Mouse (Mus musculus) cerebellum, postnatal 36 days (tissue): ENCODE measurements at regions not wholly inside any gene's neighbourhood (a gene's known extent, or its start where the extent isn't known, plus 50 kb on each side); places are given as distances from the start of the nearest gene placed in this dataset.

Source experiments
- DNase-seq, 2 experiments: peaks; one replicate each; pipeline ENCODE4 v3.0.0; 2021 to 2022; ENCODE audit warnings: mixed read lengths in 2 of 2

DNA sequence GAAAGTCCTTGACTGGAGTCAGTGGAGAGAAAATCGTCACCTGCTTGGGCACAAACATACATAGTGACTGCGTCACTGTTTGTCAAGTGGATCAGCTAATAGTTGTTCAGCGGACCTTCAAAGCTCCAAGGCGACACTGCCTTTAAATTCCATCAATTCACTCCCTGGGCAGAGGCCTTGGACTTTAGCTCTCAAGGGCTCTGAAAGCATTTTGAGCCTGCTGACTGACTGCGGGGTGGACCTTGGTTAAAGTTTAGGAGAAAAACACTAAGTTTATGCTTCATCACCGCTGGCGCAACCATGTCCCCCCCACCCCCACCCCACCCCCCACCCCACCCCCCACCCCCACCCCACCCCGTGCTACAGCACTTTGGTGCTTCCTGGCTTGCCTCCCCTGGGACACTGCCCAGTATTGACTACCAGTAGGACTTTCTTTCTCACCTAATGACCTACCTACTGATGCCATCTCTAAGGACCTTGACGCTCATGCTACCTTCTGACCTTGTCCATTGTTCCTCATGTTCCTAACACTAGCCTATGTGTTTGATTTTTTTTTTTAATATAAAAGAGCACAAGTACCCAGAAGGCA, 1132.3 kb downstream of the Gsdmc2 start:
- DNase-seq = no peak

DNA sequence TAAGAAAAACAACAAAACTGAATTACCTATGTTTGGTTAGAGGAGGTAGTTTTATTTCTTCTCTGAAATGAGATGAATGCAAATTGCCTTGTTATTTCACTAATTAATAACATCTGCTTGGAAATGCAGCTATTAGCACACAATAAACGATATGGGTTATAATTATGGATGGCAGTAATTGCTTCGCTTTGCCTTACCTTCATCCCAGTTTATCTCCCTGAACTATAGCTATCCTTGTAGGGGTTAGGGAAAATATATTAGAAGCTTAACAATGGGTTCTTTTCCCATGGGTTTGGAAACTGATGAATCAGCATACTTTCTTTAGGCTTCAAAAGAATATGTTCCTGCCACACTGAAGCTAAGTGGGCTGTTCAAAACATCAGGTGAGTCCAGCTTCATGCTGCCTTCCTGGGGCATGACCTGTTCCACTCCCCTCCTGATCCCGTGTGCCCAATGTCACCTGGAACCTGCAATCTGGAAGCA, 1132.9 kb downstream of the Gsdmc2 start:
- DNase-seq = no peak

- peak; percentile 15 for DNase-seq
These were observed 1135.4 kb downstream of the Gsdmc2 start for GRCm38 (mm10) chr15:62709546-62709945.

DNA sequence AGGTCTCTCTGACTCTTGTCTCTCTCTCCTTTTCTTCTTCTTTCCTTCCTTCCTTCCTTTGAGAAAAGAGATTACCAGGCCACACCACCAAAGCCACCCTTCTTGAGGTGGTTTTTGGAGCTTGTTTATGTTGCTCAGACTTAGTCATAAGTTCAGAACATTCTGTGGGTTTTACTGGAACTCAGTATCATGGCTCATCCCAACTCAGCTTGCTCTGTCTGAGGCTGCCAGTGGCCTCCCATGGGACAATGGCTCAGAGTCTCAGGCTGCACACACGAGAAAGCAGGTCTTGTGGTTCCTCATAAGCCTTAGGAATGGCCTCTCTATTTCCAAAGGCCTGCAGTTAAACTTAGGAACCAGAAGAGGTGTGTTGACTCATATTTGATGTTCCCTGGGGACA, 1146.4 kb downstream of the Gsdmc2 start:
- DNase-seq = no peak

GRCm38 (mm10) chr15:62694734-62695133, 1150.2 kb downstream of the Gsdmc2 start:
- no peak for DNase-seq

- no peak for DNase-seq
These were observed 1151.3 kb downstream of the Gsdmc2 start for GRCm38 (mm10) chr15:62693671-62694070.

DNA sequence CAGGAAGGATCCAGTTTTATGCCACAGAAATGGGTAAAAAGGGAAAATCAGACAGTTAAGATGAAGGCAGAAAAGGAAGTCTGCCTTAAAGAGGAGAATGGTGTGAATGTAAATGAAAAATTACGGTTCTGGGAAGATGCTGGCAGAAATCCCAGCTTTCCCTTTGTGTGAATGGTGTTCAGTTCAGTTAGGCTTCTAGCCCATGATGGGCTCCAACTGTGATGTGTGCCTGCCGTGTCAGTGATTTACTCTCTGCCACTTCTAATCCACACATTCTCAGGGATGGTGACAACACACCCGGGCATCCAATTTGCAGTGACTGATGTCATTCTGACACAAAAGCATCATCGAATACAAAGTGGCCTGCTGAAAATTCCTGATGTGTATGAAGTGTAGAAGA, 1171.6 kb downstream of the Gsdmc2 start:
- DNase-seq = no peak

DNA sequence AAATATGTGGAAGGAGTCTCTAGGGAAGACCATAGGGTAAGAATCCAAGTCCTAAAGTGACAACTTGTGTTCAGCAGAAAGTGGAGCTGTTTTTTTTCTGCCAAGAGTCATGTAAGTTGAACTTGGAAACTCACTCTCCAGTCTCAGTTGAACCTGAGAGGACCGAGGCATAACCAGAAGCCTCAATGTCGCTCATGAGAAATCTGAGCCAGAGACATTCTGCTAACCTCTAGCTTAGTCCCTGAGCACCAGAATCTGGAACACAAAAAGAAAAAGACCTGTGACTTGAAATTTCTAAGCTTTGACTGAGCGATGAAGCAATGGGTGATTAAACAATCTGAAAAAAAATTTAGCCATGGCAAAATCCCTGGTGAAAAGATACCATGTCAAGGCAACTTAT, 1175.0 kb downstream of the Gsdmc2 start:
- no peak for DNase-seq

DNA sequence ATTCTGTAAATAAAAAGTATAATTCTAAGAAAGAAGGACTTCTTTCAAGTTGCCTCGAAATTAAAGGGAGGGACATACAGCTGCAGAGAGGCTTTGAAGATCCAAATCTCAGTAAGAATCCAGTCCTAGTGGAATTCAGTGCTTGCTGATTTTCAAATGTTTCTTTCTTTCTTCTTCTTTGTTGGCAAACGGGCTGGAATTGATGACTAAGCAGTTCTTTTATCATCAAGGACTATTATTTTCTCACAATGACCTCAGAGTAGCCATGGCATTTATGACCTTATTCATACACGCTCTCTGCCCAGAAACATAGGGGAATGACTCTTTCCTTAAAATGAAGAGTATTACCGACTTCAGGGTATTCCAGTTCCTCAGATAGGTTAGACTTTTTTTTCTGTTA, 1185.9 kb downstream of the Gsdmc2 start:
- DNase-seq = no peak

GRCm38 (mm10) chr15:62658695-62659094, 1186.3 kb downstream of the Gsdmc2 start:
- no peak for DNase-seq

GRCm38 (mm10) chr15:62646476-62647168, 1198.4 kb downstream of the Gsdmc2 start:
- no peak for DNase-seq

DNA sequence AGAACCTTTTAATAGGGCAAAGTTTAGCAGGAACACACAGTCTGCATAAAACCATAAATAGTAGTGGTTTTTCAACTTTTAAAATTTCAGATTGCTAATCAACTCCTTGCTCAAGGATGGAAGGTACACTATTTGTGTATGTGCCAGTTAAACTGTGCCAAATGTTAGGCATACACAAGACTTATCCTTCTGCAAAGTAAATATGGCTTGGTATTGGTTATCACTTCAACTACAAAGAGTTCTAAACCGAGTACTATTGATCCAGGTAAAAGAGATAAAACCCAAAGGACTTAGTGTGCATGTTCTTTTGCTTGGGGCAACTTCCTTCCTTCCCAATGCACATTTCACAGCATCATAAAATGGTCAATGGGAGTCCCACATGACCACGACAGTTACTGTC, 1200.2 kb downstream of the Gsdmc2 start:
- DNase-seq = no peak

DNA sequence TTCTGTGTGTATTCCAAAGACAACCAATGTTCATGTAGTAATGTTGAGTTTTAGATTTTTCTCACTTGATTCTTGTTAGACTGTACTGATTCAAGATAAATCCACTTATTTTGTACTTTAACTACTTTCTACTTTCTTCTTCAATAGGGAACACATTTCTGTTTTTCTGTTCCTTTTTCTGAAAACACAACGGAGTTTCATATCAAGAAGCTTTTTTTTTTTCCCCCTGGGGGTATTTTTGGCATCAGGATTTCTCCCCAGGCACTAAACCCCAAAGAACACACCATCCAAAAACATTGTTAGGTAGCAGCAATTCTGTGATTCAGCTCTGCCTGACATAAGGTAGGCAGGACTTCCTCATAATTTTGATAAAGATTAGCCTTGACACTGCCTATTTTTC, 1200.7 kb downstream of the Gsdmc2 start:
- DNase-seq = no peak

- DNase-seq = no peak
These were observed 1203.8 kb downstream of the Gsdmc2 start for GRCm38 (mm10) chr15:62641051-62641710.

DNA sequence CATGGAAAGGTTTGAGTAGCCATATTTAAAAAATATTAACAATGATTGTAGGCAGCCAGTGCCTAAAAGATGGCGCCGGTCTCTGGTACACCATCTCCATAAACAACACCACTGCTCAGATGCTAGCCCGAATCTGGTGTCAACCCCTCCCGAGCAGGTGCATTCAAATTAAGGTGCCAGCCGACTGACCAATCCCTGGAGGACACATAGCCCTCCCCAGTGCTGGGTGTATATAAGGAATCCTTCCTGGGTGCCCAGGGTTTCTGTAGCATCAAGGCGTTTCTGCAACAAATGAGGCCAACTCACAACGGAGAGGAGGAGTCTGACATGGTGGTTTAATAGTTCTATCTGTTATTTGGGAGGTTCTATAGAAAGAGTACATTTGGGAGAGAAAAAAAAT, 1219.6 kb downstream of the Gsdmc2 start:
- DNase-seq = no peak

DNA sequence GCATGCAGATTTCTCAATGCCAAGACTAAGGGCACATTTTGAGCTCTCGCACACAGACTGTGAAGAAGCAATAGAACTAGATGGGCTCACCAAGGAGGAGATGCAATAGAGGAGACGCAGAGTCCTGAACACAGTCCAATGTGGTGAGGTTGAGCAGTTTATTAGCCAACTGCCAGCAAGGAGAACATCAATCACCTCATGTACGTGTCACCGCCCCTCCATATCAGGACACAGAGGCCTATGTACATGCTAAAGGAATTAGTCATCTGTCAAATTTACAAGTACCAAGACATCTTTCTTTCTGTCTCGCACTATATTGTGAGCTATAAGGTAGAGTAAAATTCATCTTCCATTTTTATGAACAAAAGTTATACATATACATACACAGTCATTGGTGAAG, 1228.9 kb downstream of the Gsdmc2 start:
- no peak for DNase-seq

- DNase-seq = no peak
These were observed 1248.2 kb downstream of the Gsdmc2 start for GRCm38 (mm10) chr15:62596735-62597134.

DNA sequence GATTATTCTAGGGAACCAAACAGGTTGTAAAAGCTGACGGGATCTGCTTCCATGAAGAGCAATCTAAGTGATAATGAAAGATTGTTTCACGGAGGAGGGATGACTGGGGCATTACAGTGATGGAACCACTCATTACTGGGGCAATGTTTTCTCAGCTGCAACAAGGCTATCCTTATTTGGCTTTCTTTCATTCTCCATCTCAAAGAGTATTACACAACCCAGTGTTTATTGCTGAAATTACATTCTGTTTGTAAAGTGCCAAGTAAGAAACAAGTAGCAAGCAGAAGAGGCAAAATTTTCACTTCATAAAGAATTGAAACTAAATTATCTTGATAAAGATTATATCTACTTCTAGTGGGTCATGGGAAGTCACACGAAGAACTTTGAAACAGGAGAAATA, 1256.4 kb downstream of the Gsdmc2 start:
- DNase-seq = no peak

DNA sequence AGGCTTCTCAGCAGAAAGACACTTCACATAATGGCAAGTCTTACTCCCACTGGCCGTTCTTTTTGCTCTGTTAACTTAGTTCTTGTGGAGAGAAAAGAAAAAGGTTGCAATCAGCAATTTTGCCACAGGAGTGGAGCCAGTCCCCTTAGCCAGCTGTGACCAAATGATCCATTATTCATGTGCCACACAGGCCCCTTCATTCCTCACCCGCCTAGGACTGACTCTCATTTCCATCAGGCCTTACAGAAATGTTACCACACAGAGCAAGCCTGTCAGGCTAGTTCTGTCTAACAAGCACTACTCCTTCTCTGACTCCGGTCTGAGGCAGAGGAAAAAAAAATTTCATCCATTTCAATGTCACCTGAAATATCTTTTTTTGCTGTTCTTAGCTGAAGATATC, 1266.2 kb downstream of the Gsdmc2 start:
- DNase-seq = no peak

- no peak for DNase-seq
These were observed 1269.2 kb downstream of the Gsdmc2 start for GRCm38 (mm10) chr15:62575791-62576190.

GRCm38 (mm10) chr15:62571803-62572202, 1273.2 kb downstream of the Gsdmc2 start:
- DNase-seq = peak; percentile 88 to 91

DNA sequence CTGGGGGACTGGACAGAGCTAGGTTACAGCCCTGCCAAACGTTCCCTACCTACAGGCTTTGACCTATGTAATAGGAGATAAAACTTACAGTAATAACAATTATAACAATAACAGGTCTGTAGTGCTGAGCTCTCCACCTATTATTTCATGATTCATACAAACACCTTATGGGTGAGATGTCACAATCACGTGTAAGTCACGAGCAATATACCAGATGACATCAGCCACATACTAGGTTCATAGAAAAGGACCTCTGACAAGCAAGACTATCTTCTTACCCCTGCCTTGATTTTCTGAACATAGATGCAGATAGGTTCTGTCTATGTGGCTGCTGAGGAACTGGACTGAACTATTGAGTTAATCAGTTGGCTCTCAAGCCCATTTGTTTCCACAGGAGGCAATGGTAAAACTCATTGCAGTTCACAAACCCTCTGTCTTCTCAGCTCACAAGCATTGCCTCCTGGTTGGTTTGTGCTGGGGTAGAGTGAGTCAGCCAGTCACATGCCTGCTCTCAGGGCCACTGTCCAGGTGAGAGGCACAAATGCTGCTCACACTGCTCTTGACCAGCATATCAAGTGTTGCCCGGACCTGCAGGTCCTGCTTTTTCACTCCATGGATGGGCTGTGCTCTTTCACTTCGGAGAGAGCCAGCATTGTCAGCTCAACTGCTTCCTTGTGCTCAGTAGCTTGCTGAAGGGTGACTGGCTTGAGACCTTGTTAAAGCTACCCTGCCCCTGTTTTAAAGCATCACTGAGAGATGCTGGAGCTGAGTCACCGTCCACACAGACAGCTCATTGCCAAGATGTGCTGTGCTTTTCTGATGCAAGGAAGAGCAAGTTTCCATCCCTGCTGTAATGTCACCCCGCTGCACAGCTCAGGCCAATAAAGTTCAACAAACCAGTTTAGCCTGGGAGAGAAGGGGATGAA, 1275.9 kb downstream of the Gsdmc2 start:
- peak in 1 of 2 experiments; percentile 16 for DNase-seq

DNA sequence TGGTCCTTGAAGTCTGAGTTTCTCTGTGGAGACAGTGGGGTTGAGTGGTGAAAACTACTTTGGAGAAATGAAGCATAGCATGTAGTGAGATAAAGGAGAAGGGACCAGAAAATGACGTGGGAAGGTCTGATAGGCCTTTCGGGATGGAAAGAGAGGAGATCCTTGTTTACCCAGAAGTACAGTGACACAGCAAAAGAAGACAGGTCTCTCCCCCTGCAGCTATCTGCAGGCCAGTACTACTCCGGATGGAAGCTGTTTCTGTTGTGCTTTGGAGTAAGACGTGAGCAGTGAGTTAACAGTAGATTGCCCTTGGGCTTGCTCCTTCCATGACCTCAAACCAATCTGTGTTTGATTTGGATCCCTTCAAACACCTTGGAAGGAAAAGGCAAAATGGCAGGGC, 1277.5 kb downstream of the Gsdmc2 start:
- DNase-seq = no peak
